Mouse (Mus musculus): ENCODE data around the gene Rab21. TPM values are rescaled to one million over a fixed set of nuclear protein-coding genes. Genes with fewer than 3 reads are reported as not detected.
A peak's percentile ranks its signal among the peaks of the same experiment; 100 is the strongest.

Rab21 gene
- 4.7 and 5.1 TPM in 2 replicates for polyA plus RNA-seq (2015; fragmentation: Nextera tagmentation; extraction: Ambion mirVana)

DNA sequence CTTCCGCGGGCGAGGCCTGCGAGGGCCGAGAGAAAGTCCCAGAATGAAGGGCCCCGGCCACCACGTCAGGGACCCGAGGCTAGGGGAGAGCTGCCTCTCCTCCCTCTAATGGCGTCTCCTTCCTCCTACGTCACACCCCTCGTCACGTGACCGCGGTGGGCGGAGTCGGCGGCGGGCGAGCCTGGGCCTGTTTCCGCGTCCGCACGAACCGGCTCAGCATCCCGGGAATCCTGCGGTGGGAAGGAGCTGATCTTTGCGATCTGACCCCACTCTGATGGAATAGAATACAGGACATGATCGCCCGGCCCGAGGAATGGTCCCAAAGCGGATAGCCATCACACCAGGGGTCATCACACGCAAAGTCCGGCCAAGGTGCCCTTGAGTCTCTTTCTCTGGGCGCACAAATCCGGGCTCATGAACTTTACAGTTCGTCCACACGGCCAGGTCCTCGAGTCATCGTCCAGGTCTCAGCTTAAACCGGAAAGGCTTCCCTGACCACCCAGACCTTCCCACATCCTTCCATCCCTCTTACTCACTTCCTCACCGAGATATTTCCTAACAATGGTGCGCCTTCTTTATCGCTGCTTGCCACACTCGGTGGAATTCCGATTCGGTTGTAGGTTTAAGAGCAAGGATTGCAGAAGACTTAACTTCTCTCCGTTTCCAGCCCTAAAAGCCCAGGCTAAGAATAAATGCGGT is at the start of gene Rab21:
Gene Rab21, minus strand, starts transcription at position 122 of the 699 bp plus-strand sequence.
- Histone ChIP-seq H3K27ac (ENCODE audit: low read length) (peak within 1 kb of the TSS; percentile 96), H3K27me3 (replicated peaks; ENCODE audit: control insufficient read depth, insufficient read depth, low read length) (no peaks in the 10 kb centered on the region), H3K36me3 (ENCODE audit: control insufficient read depth, insufficient read depth, low read length) (no peaks in the 10 kb centered on the region), H3K4me1 (ENCODE audit: control insufficient read depth, insufficient read depth, low read length) (peaks cover 24% of the 10 kb centered on the region), H3K9me3 (ENCODE audit: control insufficient read depth, low read length) (no peaks in the 10 kb centered on the region), H3K9ac (ENCODE audit: low read depth, low read length) (peak within 1 kb of the TSS; percentile 98), H3K4me2 (ENCODE audit: low read depth, low read length) (peak within 1 kb of the TSS; percentile 83), H3K4me3 (ENCODE audit: low read length) (peak within 1 kb of the TSS; percentile 95)
- WGBS = under 1% methylated on average over 45 of the region's 48 CpGs
- peak; percentile 87 for ATAC-seq

DNA sequence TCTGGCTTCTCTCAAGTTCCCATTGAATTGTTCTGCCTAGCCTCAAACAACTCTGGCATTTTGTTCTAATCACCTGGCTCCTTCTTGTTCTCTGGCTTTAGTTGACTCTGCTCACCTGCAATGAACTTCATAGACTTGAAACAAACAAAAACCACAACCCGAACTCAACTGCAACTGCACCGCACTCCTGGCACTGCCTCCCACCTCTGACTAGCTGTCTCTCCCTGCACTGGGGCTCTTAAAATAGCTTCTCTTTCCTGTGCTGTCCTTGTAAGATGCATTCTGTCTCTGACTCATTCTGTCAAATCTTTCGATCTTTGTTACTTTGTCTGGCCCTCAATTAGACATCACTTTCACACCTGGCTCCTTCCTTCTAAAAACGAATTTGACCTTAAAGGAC is 47.8 kb upstream of the Rab21 start:
- Histone ChIP-seq H3K36me3 (ENCODE audit: control insufficient read depth, insufficient read depth, low read length) (no peaks in the 10 kb centered on the region), H3K27ac (ENCODE audit: low read length) (peak overlapping the region; percentile 92), H3K4me1 (ENCODE audit: control insufficient read depth, insufficient read depth, low read length) (peaks cover 4% of the 10 kb centered on the region), H3K27me3 (replicated peaks; ENCODE audit: control insufficient read depth, insufficient read depth, low read length) (no peaks in the 10 kb centered on the region), H3K9ac (ENCODE audit: low read depth, low read length) (peak overlapping the region; percentile 65; the same call in 1 of the 2 replicates), H3K4me3 (ENCODE audit: low read length) (peak overlapping the region; percentile 52; the same call in 1 of the 2 replicates), H3K9me3 (ENCODE audit: control insufficient read depth, low read length) (no peaks in the 10 kb centered on the region), H3K4me2 (ENCODE audit: low read depth, low read length) (peak overlapping the region; percentile 56)
- no peak for ATAC-seq
- 84% methylated on average over 4 of the region's 4 CpGs for WGBS

DNA sequence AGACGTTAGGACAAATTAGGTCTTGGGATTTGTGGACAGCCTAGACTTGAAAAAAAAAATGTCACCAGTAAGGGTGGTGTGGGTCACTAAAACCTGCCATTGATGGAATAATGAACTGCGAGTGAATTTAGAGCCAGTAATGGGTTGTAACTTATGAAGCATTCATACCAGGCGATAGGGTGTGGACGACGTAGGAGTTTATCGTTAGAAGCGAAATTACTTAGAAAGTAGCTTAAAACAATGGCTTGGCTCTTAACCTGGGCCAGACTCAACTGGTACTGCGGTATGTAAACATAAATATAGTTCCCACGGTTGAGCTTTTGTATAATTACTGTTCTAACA is 47.2 kb upstream of the Rab21 start:
- 5% methylated on average over 9 of the region's 9 CpGs for WGBS
- peak overlapping the region; percentile 65 for H3K9ac ChIP-seq (ENCODE audit: low read depth, low read length)
- H3K27ac ChIP-seq (ENCODE audit: low read length) = peak overlapping the region; percentile 92
- peaks cover 4% of the 10 kb centered on the region for H3K4me1 ChIP-seq (ENCODE audit: control insufficient read depth, insufficient read depth, low read length)
- H3K36me3 ChIP-seq (ENCODE audit: control insufficient read depth, insufficient read depth, low read length) = no peaks in the 10 kb centered on the region
- ATAC-seq = peak; percentile 30
- peak overlapping the region; percentile 56 for H3K4me2 ChIP-seq (ENCODE audit: low read depth, low read length)
- H3K27me3 ChIP-seq (replicated peaks; ENCODE audit: control insufficient read depth, insufficient read depth, low read length) = no peaks in the 10 kb centered on the region
- H3K4me3 ChIP-seq (ENCODE audit: low read length) = peak overlapping the region; percentile 52
- H3K9me3 ChIP-seq (ENCODE audit: control insufficient read depth, low read length) = no peaks in the 10 kb centered on the region

DNA sequence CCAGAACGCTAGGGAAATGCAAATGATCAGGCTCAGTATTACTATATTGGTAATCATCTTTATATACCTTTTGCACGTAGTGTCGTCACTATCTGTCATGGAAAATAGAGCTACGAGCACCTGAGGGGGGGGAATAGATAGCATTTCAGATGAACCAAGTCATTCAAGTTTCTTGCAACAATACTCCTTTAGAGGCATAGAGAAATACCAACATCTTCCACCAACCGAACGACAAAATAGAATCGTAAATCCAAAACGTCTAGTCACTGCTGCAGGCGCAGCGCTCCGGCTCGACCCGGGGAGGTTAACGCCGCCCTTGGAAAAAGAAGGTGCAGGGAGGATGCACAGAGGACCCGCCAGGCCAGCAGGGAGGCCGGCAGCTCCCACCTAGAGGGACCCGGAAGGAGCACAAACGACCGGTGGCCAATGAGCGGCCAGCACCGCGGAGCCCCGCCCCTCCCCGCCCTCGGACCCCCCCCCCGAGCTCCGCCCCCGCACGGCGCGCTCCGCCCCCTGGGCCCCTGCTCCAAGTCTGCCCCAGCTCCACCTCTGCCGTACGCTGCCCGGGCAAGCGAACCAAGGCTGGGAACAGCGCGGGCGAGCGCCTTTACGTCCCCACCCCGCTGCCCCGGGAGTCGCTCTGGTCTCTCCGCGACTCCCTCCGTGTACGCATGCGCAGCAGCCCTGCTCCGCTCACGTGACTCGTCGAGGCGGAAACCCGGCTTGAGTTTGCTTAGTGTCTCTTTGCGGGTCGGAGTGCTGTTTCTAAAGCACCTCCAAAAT is 46.6 kb upstream of the Rab21 start, which contains the start of gene Tmem19:
Gene Tmem19, minus strand, starts transcription at position 662 of the 783 bp plus-strand sequence.
- Histone ChIP-seq H3K27me3 (replicated peaks; ENCODE audit: control insufficient read depth, insufficient read depth, low read length) (no peaks in the 10 kb centered on the region), H3K4me3 (ENCODE audit: low read length) (peak within 1 kb of the TSS; percentile 52), H3K4me1 (ENCODE audit: control insufficient read depth, insufficient read depth, low read length) (peaks cover 4% of the 10 kb centered on the region), H3K9me3 (ENCODE audit: control insufficient read depth, low read length) (no peaks in the 10 kb centered on the region), H3K27ac (ENCODE audit: low read length) (peak within 1 kb of the TSS; percentile 92), H3K4me2 (ENCODE audit: low read depth, low read length) (peak within 1 kb of the TSS; percentile 56), H3K36me3 (ENCODE audit: control insufficient read depth, insufficient read depth, low read length) (no peaks in the 10 kb centered on the region), H3K9ac (ENCODE audit: low read depth, low read length) (peak within 1 kb of the TSS; percentile 65)
- ATAC-seq = peak; percentile 99
- under 1% methylated on average over 54 of the region's 58 CpGs for WGBS

DNA sequence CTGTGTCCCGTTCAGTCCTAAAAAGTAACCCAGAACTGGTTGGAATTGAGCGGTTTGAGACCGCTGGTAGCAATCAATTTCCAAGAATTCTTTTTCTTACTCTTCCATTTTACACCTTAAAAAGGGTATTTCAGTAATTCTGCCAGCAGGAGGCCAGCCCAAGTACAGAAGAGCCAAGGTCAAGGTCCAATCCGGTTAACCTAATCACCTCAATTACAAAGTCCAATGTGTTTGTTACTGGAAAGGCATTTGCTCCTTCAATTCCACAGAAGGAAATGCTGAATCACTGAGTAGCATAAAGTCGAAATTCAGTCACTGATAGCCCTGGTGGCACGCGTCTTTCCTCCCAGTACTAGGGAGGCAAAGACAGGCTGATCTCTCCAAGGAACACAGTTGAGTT is 43.7 kb upstream of the Rab21 start:
- no peaks in the 10 kb centered on the region for H3K27me3 ChIP-seq (replicated peaks; ENCODE audit: control insufficient read depth, insufficient read depth, low read length)
- peak; percentile 12 for ATAC-seq
- H3K27ac ChIP-seq (ENCODE audit: low read length) = no peak overlapping the region; the same call in 1 of the 2 replicates
- no peaks in the 10 kb centered on the region for H3K9me3 ChIP-seq (ENCODE audit: control insufficient read depth, low read length)
- H3K4me1 ChIP-seq (ENCODE audit: control insufficient read depth, insufficient read depth, low read length) = peaks cover 4% of the 10 kb centered on the region
- H3K4me2 ChIP-seq (ENCODE audit: low read depth, low read length) = no peak overlapping the region
- WGBS = 75% methylated on average over 7 of the region's 7 CpGs
- no peaks in the 10 kb centered on the region for H3K36me3 ChIP-seq (ENCODE audit: control insufficient read depth, insufficient read depth, low read length)
- H3K9ac ChIP-seq (ENCODE audit: low read depth, low read length) = no peak overlapping the region
- no peak overlapping the region for H3K4me3 ChIP-seq (ENCODE audit: low read length)

DNA sequence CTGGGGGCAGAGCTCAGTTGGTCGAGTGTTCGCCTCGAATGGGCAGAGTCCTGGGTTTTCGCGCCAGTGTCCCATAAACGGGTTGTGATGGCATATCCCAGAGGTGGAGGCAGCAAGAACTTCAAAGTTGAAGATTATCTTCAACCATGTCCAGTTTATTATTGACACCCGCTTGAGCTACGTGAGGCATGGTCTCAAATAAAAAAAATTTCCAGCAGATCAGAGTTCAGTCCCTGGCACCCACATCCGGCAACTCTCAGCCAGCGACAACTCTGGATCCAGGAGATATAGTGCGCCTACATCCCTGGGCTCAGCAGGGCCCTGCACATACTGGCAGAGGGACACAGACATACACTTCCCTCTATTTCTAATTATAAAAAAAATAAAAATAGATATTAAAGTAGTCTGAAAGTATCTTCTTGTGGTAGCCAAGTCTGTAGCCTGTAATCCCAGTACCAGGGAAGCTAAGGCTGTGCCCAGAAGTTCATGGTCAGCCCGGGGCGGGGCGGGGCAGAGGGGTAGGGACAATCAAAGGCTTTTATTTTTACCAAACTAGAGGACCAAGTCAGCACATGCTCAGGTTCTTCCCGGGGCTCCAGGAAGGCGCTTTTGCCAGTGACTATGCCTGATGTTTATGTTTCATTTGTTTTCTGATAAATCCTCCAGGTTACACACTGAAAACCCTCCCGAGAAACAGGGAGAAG is 43.0 kb upstream of the Rab21 start:
- no peak overlapping the region for H3K9ac ChIP-seq (ENCODE audit: low read depth, low read length)
- H3K4me1 ChIP-seq (ENCODE audit: control insufficient read depth, insufficient read depth, low read length) = peaks cover 4% of the 10 kb centered on the region
- H3K4me2 ChIP-seq (ENCODE audit: low read depth, low read length) = no peak overlapping the region
- no peak for ATAC-seq
- no peaks in the 10 kb centered on the region for H3K9me3 ChIP-seq (ENCODE audit: control insufficient read depth, low read length)
- H3K4me3 ChIP-seq (ENCODE audit: low read length) = no peak overlapping the region
- no peak overlapping the region; the same call in 1 of the 2 replicates for H3K27ac ChIP-seq (ENCODE audit: low read length)
- 91% methylated on average over 17 of the region's 17 CpGs for WGBS
- no peaks in the 10 kb centered on the region for H3K36me3 ChIP-seq (ENCODE audit: control insufficient read depth, insufficient read depth, low read length)
- no peaks in the 10 kb centered on the region for H3K27me3 ChIP-seq (replicated peaks; ENCODE audit: control insufficient read depth, insufficient read depth, low read length)

DNA sequence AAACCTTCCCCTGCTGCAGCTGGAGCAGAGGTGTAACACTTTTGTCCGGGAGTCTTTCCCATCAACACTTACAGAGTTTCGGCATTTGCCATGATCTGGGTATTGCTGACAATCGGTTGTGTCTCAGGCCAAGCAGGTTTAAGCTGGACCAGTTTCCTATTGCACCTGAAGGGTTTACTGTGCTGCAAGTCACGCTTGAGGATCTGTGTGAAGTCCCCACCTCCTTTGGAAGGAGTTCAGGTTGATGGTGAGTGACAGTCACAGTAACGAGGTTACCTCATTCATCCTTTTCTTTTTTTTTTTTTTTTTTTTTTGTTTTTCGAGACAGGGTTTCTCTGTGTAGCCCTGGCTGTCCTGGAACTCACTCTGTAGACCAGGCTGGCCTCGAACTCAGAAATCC is 40.7 kb upstream of the Rab21 start:
- WGBS = 96% methylated on average over 5 of the region's 7 CpGs
- no peaks in the 10 kb centered on the region for H3K27me3 ChIP-seq (replicated peaks; ENCODE audit: control insufficient read depth, insufficient read depth, low read length)
- H3K9me3 ChIP-seq (ENCODE audit: control insufficient read depth, low read length) = no peaks in the 10 kb centered on the region
- H3K27ac ChIP-seq (ENCODE audit: low read length) = no peak overlapping the region
- H3K9ac ChIP-seq (ENCODE audit: low read depth, low read length) = no peak overlapping the region
- no peak overlapping the region for H3K4me2 ChIP-seq (ENCODE audit: low read depth, low read length)
- H3K4me1 ChIP-seq (ENCODE audit: control insufficient read depth, insufficient read depth, low read length) = peaks cover 1% of the 10 kb centered on the region
- H3K4me3 ChIP-seq (ENCODE audit: low read length) = no peak overlapping the region
- H3K36me3 ChIP-seq (ENCODE audit: control insufficient read depth, insufficient read depth, low read length) = no peaks in the 10 kb centered on the region
- ATAC-seq = no peak

DNA sequence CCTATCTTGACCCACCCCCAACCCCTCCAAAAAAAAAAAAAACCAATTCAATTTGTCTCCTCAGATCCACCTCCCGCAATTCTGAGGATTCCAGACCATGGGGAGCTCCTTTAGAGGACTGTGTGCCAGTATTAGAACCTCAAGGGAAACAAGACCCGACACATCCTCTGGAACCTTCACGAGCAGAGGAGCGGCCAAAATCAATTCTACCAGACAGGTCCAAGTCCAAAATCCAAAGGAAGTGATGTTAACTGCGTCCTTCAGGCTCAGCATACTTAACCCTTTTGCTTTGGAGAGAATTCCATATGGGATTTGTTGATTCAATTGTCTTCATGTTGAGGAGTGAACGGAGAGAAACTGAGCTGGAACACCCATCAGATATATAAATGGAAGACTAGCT is 39.6 kb upstream of the Rab21 start:
- no peak for ATAC-seq
- Histone ChIP-seq H3K36me3 (ENCODE audit: control insufficient read depth, insufficient read depth, low read length) (no peaks in the 10 kb centered on the region), H3K27ac (ENCODE audit: low read length) (no peak overlapping the region)

DNA sequence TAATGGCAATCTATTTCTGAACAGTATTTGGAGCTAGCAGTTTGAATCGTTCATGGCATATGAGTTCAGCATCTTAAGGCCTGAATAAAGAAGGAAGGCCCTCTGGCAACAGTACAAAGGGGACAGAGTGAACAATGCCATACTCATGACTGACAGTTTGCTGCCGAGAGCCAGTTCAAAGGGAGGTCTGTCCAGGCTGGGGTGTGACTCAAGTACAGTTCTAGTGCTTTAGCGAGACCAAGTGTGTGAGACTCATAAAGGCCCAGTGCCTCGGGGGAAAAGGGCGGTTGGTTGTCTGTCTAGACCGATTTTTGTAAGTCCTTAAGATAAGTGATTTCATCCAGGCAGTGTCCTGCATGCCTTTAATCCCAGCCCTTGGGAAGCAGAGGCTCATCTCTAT is 39.2 kb upstream of the Rab21 start:
- H3K4me1 ChIP-seq (ENCODE audit: control insufficient read depth, insufficient read depth, low read length) = no peaks in the 10 kb centered on the region
- WGBS = 75% methylated on average over 6 of the region's 6 CpGs
- no peak overlapping the region for H3K4me2 ChIP-seq (ENCODE audit: low read depth, low read length)
- no peaks in the 10 kb centered on the region for H3K9me3 ChIP-seq (ENCODE audit: control insufficient read depth, low read length)
- H3K27me3 ChIP-seq (replicated peaks; ENCODE audit: control insufficient read depth, insufficient read depth, low read length) = no peaks in the 10 kb centered on the region
- H3K9ac ChIP-seq (ENCODE audit: low read depth, low read length) = no peak overlapping the region
- no peak overlapping the region for H3K27ac ChIP-seq (ENCODE audit: low read length)
- no peak for ATAC-seq
- H3K4me3 ChIP-seq (ENCODE audit: low read length) = no peak overlapping the region
- no peaks in the 10 kb centered on the region for H3K36me3 ChIP-seq (ENCODE audit: control insufficient read depth, insufficient read depth, low read length)

More for the DNA sequence above, 39.6 kb upstream of the Rab21 start:
- Histone ChIP-seq H3K9me3 (ENCODE audit: control insufficient read depth, low read length) (no peaks in the 10 kb centered on the region), H3K4me2 (ENCODE audit: low read depth, low read length) (no peak overlapping the region), H3K9ac (ENCODE audit: low read depth, low read length) (no peak overlapping the region), H3K27me3 (replicated peaks; ENCODE audit: control insufficient read depth, insufficient read depth, low read length) (no peaks in the 10 kb centered on the region), H3K4me3 (ENCODE audit: low read length) (no peak overlapping the region), H3K4me1 (ENCODE audit: control insufficient read depth, insufficient read depth, low read length) (no peaks in the 10 kb centered on the region)
- WGBS = 82% methylated on average over 6 of the region's 6 CpGs
